Mouse (Mus musculus): ENCODE measurements around the gene Aoc2. TPM values are rescaled to one million over a fixed set of nuclear protein-coding genes. Genes with fewer than 3 reads are reported as not detected.
"Not testable (repeated sequence)": the region's sequence is repeated elsewhere in the genome, so short reads cannot be mapped to it uniquely, and the experiment has no call there.

The Aoc2 gene
- polyA plus RNA-seq, 1 experiment from 2014 or later = 0.39 TPM

DNA sequence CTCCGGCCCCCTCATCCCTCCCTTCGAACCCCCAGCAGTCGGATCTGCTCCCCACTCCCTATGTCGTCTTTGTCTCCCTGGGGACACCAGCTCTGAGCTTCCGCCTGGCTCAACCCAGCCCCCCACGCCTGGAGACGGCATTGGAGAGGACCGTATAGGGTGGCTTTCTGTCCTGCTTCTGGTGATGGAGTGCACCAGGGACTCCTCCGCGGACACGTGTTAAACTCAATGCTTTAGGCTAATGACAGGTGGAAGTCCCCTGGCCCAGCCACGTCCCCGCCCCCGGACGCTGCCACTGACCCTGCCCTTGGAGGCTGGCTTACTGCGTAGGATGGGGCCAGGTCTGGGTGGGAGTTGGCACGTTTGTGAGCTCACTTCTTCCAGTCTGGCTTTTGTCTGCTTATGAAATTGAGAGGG lies 8.4 kb upstream of the Aoc2 start:
- peak overlapping the region; percentile 95 for H3K4me3 ChIP-seq (ENCODE audit: low read depth, low read length)
- H3K27ac ChIP-seq (replicated peaks) = peak overlapping the region; percentile 78
- peaks cover 22% of the 10 kb centered on the region for H3K36me3 ChIP-seq (ENCODE audit: control insufficient read depth, insufficient read depth, low read length)
- peak overlapping the region; percentile 91 for H3K9ac ChIP-seq (ENCODE audit: low read length)
- DNase-seq (ENCODE audit: low spot score) (peak; percentile 54), ATAC-seq (ENCODE audit: low FRiP score, low TSS enrichment) (peak; percentile 45)
- peak overlapping the region; percentile 88 for H3K4me2 ChIP-seq (replicated peaks; ENCODE audit: low read depth)
- no peaks in the 10 kb centered on the region for H3K9me3 ChIP-seq (ENCODE audit: control insufficient read depth, low read length)
- no peaks in the 10 kb centered on the region for H3K27me3 ChIP-seq (ENCODE audit: control insufficient read depth, insufficient read depth, low read length)
- peaks cover 3% of the 10 kb centered on the region; the same call in 1 of the 2 replicates for H3K4me1 ChIP-seq (replicated peaks; ENCODE audit: control insufficient read depth, insufficient read depth)
- TF ChIP-seq CTCF (IDR thresholded peaks at IDR 0.05; ENCODE audit: low read depth) = no peak
- WGBS = 0% methylated on average over 17 of the region's 17 CpGs

DNA sequence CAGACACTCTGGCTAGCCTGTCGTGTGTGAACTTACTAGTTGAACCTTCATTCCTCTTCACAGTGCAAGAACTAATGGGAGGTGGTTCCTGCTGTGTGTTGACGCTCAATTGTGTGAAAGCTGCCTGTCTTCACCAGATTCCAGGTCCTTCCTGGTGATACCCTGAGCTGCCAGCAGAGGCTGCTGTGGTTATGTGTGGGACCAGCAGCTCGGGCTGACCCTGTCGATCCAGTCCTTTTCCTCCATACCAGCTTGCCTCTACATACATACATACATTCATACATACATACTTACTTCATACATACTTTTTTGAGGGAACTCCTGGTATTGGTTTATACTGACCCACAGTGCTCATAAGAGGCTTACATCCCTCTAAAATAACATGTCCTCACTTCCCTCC lies 1.3 kb upstream of the Aoc2 start:
- Histone ChIP-seq H3K4me3 (ENCODE audit: low read depth, low read length) (no peak overlapping the region), H3K4me2 (replicated peaks; ENCODE audit: low read depth) (no peak overlapping the region), H3K4me1 (replicated peaks; ENCODE audit: control insufficient read depth, insufficient read depth) (no peaks in the 10 kb centered on the region), H3K27me3 (ENCODE audit: control insufficient read depth, insufficient read depth, low read length) (no peaks in the 10 kb centered on the region), H3K27ac (replicated peaks) (no peak overlapping the region), H3K9me3 (ENCODE audit: control insufficient read depth, low read length) (no peaks in the 10 kb centered on the region), H3K9ac (ENCODE audit: low read length) (no peak overlapping the region), H3K36me3 (ENCODE audit: control insufficient read depth, insufficient read depth, low read length) (peaks cover 35% of the 10 kb centered on the region)
- DNase-seq (ENCODE audit: low spot score) (peak; percentile 85), ATAC-seq (ENCODE audit: low FRiP score, low TSS enrichment) (peak; percentile 62)
- no peak for TF ChIP-seq EP300 (optimal IDR thresholded peaks at IDR 0.05)
- TF ChIP-seq CTCF (IDR thresholded peaks at IDR 0.05; ENCODE audit: low read depth) = peak; percentile 99
- WGBS = 5% methylated on average over 4 of the region's 4 CpGs

- not testable (repeated sequence) for H3K27me3 ChIP-seq (ENCODE audit: control insufficient read depth, insufficient read depth, low read length); ATAC-seq (ENCODE audit: low FRiP score, low TSS enrichment); H3K9me3 ChIP-seq (ENCODE audit: control insufficient read depth, low read length); DNase-seq (ENCODE audit: low spot score); H3K4me2 ChIP-seq (replicated peaks; ENCODE audit: low read depth); H3K4me1 ChIP-seq (replicated peaks; ENCODE audit: control insufficient read depth, insufficient read depth); H3K27ac ChIP-seq (replicated peaks); H3K4me3 ChIP-seq (ENCODE audit: low read depth, low read length); H3K9ac ChIP-seq (ENCODE audit: low read length)
- 89% methylated on average over 11 of the region's 11 CpGs for WGBS
- H3K36me3 ChIP-seq (ENCODE audit: control insufficient read depth, insufficient read depth, low read length) = peaks cover 24% of the 10 kb centered on the region
Measured at GRCm38 (mm10) chr11:101325201-101325600, 338 bp downstream of the Aoc2 start.

GRCm38 (mm10) chr11:101326147-101326546 lies 1.3 kb downstream of the Aoc2 start:
- no peaks in the 10 kb centered on the region for H3K4me1 ChIP-seq (replicated peaks; ENCODE audit: control insufficient read depth, insufficient read depth)
- DNase-seq (ENCODE audit: low spot score) (no peak), ATAC-seq (ENCODE audit: low FRiP score, low TSS enrichment) (no peak)
- H3K9me3 ChIP-seq (ENCODE audit: control insufficient read depth, low read length) = no peaks in the 10 kb centered on the region
- H3K27ac ChIP-seq (replicated peaks) = no peak overlapping the region
- no peak overlapping the region for H3K4me2 ChIP-seq (replicated peaks; ENCODE audit: low read depth)
- no peak overlapping the region for H3K9ac ChIP-seq (ENCODE audit: low read length)
- H3K4me3 ChIP-seq (ENCODE audit: low read depth, low read length) = no peak overlapping the region
- TF ChIP-seq EP300 (optimal IDR thresholded peaks at IDR 0.05) = no peak
- TF ChIP-seq CTCF (IDR thresholded peaks at IDR 0.05; ENCODE audit: low read depth) = no peak
- peaks cover 16% of the 10 kb centered on the region for H3K36me3 ChIP-seq (ENCODE audit: control insufficient read depth, insufficient read depth, low read length)
- no peaks in the 10 kb centered on the region for H3K27me3 ChIP-seq (ENCODE audit: control insufficient read depth, insufficient read depth, low read length)
- WGBS = 87% methylated on average over 11 of the region's 11 CpGs

GRCm38 (mm10) chr11:101327311-101327710 lies 2.4 kb downstream of the Aoc2 start:
- peaks cover 8% of the 10 kb centered on the region; the same call in 1 of the 2 replicates for H3K36me3 ChIP-seq (ENCODE audit: control insufficient read depth, insufficient read depth, low read length)

DNA sequence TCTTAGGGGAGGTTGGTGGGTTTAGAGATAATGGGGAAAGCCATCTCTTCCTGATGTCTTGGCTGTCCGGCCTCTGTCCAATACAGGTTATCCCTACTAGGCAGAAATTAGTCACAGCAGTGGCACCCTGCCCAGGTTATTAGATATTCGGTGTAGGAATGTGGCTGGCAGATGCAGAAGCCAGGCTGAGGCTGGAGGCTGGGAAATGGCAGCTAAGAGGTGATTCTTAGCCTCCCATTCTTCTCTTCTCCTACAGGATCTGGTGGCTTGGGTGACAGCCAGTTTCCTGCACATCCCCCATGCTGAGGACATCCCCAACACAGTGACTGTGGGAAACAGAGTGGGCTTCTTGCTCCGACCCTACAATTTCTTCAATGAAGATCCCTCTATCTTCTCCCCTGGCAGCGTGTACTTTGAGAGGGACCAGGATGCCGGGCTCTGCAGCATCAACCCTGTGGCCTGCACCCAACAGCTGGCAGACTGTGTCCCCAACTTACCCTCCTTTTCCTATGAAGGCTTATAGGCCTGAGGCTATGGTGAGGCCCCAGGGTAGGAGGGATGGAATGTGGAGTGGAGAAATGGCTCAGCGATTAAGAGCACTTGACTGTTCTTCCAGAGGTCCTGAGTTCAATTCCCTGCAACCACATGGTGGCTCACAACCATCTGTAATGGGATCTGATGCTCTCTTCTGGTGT lies 4.2 kb downstream of the Aoc2 start:
- no peak overlapping the region for H3K9ac ChIP-seq (ENCODE audit: low read length)
- DNase-seq (ENCODE audit: low spot score) (no peak), ATAC-seq (ENCODE audit: low FRiP score, low TSS enrichment) (no peak)
- H3K4me3 ChIP-seq (ENCODE audit: low read depth, low read length) = no peak overlapping the region
- H3K27me3 ChIP-seq (ENCODE audit: control insufficient read depth, insufficient read depth, low read length) = no peaks in the 10 kb centered on the region
- WGBS = 70% methylated on average over 6 of the region's 6 CpGs
- H3K9me3 ChIP-seq (ENCODE audit: control insufficient read depth, low read length) = no peaks in the 10 kb centered on the region
- no peak for TF ChIP-seq EP300 (optimal IDR thresholded peaks at IDR 0.05)
- TF ChIP-seq CTCF (IDR thresholded peaks at IDR 0.05; ENCODE audit: low read depth) = no peak
- no peaks in the 10 kb centered on the region for H3K36me3 ChIP-seq (ENCODE audit: control insufficient read depth, insufficient read depth, low read length)
- H3K4me2 ChIP-seq (replicated peaks; ENCODE audit: low read depth) = no peak overlapping the region
- no peaks in the 10 kb centered on the region for H3K4me1 ChIP-seq (replicated peaks; ENCODE audit: control insufficient read depth, insufficient read depth)
- peak overlapping the region; percentile 35; the same call in 1 of the 2 replicates for H3K27ac ChIP-seq (replicated peaks)

More at GRCm38 (mm10) chr11:101327311-101327710, 2.4 kb downstream of the Aoc2 start:
- no peak overlapping the region for H3K4me3 ChIP-seq (ENCODE audit: low read depth, low read length)
- no peak overlapping the region for H3K4me2 ChIP-seq (replicated peaks; ENCODE audit: low read depth)
- H3K9ac ChIP-seq (ENCODE audit: low read length) = no peak overlapping the region
- no peak overlapping the region for H3K27ac ChIP-seq (replicated peaks)
- no peak for TF ChIP-seq EP300 (optimal IDR thresholded peaks at IDR 0.05)
- no peak for TF ChIP-seq CTCF (IDR thresholded peaks at IDR 0.05; ENCODE audit: low read depth)
- H3K27me3 ChIP-seq (ENCODE audit: control insufficient read depth, insufficient read depth, low read length) = no peaks in the 10 kb centered on the region
- DNase-seq (ENCODE audit: low spot score) = no peak
- no peaks in the 10 kb centered on the region for H3K9me3 ChIP-seq (ENCODE audit: control insufficient read depth, low read length)
- H3K4me1 ChIP-seq (replicated peaks; ENCODE audit: control insufficient read depth, insufficient read depth) = no peaks in the 10 kb centered on the region
- no peak for ATAC-seq (ENCODE audit: low FRiP score, low TSS enrichment)
- 30% methylated on average over 3 of the region's 3 CpGs for WGBS
